Mouse (Mus musculus) spleen, adult 2 months (tissue): ENCODE measurements at regions not wholly inside any gene's neighbourhood (a gene's known extent, or its start where the extent isn't known, plus 50 kb on each side); places are given as distances from the start of the nearest gene placed in this dataset.

Experiments
- CTCF ChIP-seq: fragments of 200-500 bp; IDR thresholded peaks from 2 replicates; pipeline ENCODE4 v1.5.1; 2011; ENCODE audit warnings: mild to moderate bottlenecking, inconsistent platforms; ENCODE audit not compliant: insufficient read depth, insufficient read length, insufficient replicate concordance; ENCODE audit errors: extremely low read depth
- POLR2A ChIP-seq: fragments of 200-500 bp; IDR thresholded peaks from 2 replicates; pipeline ENCODE4 v1.6.1; 2011; ENCODE audit warnings: low read depth, low read length, inconsistent platforms

- TF ChIP-seq CTCF: no peak
- no peak for TF ChIP-seq POLR2A
Measured at GRCm38 (mm10) chr1:184169967-184170366, 135.9 kb upstream of the 1700056E22Rik start.
